Mouse (Mus musculus) embryo, embryonic 10 days (tissue): ENCODE results near the gene Rhbdl1.
"Not testable (repeated sequence)": the region's sequence is repeated elsewhere in the genome, so short reads cannot be mapped to it uniquely, and the experiment has no call there.

Source experiments
- DNase-seq: peaks from one replicate; pipeline ENCODE4 v3.0.0-alpha.2; 2015; ENCODE audit warnings: low spot score

The Rhbdl1 gene

GRCm38 (mm10) chr17:25872676-25873075 is 35.6 kb upstream of the Rhbdl1 start:
- no peak for DNase-seq

GRCm38 (mm10) chr17:25871566-25871965 is 34.5 kb upstream of the Rhbdl1 start:
- not testable (repeated sequence) for DNase-seq

GRCm38 (mm10) chr17:25869954-25870353 is 32.9 kb upstream of the Rhbdl1 start:
- no peak for DNase-seq

GRCm38 (mm10) chr17:25869498-25869897 is 32.4 kb upstream of the Rhbdl1 start:
- no peak for DNase-seq

- DNase-seq, result peak; percentile 91
Measured at GRCm38 (mm10) chr17:25868601-25869191, 31.6 kb upstream of the Rhbdl1 start, which contains the start of gene Mcrip2. Gene Mcrip2 (minus strand): TSS chr17:25868764.

GRCm38 (mm10) chr17:25867836-25868600 is 30.9 kb upstream of the Rhbdl1 start:
- DNase-seq, result peak; percentile 67

- no peak for DNase-seq
Measured at GRCm38 (mm10) chr17:25867509-25867835, 30.4 kb upstream of the Rhbdl1 start.

- no peak for DNase-seq
Measured at GRCm38 (mm10) chr17:25866172-25866571, 29.1 kb upstream of the Rhbdl1 start.

GRCm38 (mm10) chr17:25865288-25865687 is 28.2 kb upstream of the Rhbdl1 start:
- DNase-seq, result no peak

GRCm38 (mm10) chr17:25864311-25864710 is 27.2 kb upstream of the Rhbdl1 start:
- no peak for DNase-seq

- DNase-seq, result no peak
Measured at GRCm38 (mm10) chr17:25863681-25864080, 26.6 kb upstream of the Rhbdl1 start.

GRCm38 (mm10) chr17:25861704-25862612 is 24.9 kb upstream of the Rhbdl1 start:
- DNase-seq, result no peak

GRCm38 (mm10) chr17:25860832-25861703 is 24.0 kb upstream of the Rhbdl1 start, which contains the start of gene Wdr90:
Gene Wdr90 (minus strand): TSS chr17:25861501.
- DNase-seq, result peak; percentile 99

GRCm38 (mm10) chr17:25860229-25860628 is 23.1 kb upstream of the Rhbdl1 start:
- DNase-seq, result no peak

- DNase-seq, result peak; percentile 97
Measured at GRCm38 (mm10) chr17:25844396-25844901, 7.4 kb upstream of the Rhbdl1 start, which contains the start of gene Rhot2. Gene Rhot2 (minus strand): TSS chr17:25844851.

GRCm38 (mm10) chr17:25843636-25844395 is 6.7 kb upstream of the Rhbdl1 start:
- DNase-seq, result no peak

- no peak for DNase-seq
Measured at GRCm38 (mm10) chr17:25843122-25843521, 6.0 kb upstream of the Rhbdl1 start.

GRCm38 (mm10) chr17:25842509-25842908 is 5.4 kb upstream of the Rhbdl1 start:
- DNase-seq, result no peak

GRCm38 (mm10) chr17:25841117-25841880 is 4.2 kb upstream of the Rhbdl1 start, which contains the start of gene Gm20683:
Gene Gm20683 (minus strand): TSS chr17:25841763.
- DNase-seq, result no peak

GRCm38 (mm10) chr17:25840519-25840918 is 3.4 kb upstream of the Rhbdl1 start:
- no peak for DNase-seq
